Mouse (Mus musculus) ES-E14 (cell line): ENCODE results near the gene Armc7. TPM values are rescaled to one million over a fixed set of nuclear protein-coding genes. Genes with fewer than 3 reads are reported as not detected.

ENCODE experiments used
- DNase-seq: peaks from one replicate; pipeline ENCODE4 v3.0.0-alpha.2; 2013; ENCODE audit warnings: low read depth, low spot score
- H3K27ac ChIP-seq: 2 replicates; pipeline ENCODE4 v1.5.1; 2012; ENCODE audit warnings: low read depth, mild to moderate bottlenecking, low read length, moderate library complexity, mixed read lengths; ENCODE audit not compliant: poor library complexity, insufficient read depth, severe bottlenecking
- H3K36me3 ChIP-seq: 2 replicates; pipeline ENCODE4 v1.6.1; 2012; ENCODE audit warnings: mild to moderate bottlenecking, low read length, moderate library complexity, mixed read lengths; ENCODE audit not compliant: control insufficient read depth, poor library complexity, insufficient read depth, severe bottlenecking
- H3K4me1 ChIP-seq, 2 experiments: fragments of 150-350 bp in 1 of 2; sonication (generic) in 1 of 2; 2 replicates each; pipeline ENCODE4 v1.6.1; 2012; ENCODE audit warnings: low read length in 2 of 2, mild to moderate bottlenecking in 1 of 2, mixed read lengths in 1 of 2; ENCODE audit not compliant: control insufficient read depth in 2 of 2, insufficient read depth in 2 of 2, poor library complexity in 1 of 2
- H3K4me3 ChIP-seq, 2 experiments: fragments of 150-350 bp in 1 of 2; sonication (generic) in 1 of 2; 2 replicates each; pipeline ENCODE4 v1.5.1; 2012; ENCODE audit warnings: low read length in 2 of 2, low read depth in 1 of 2, mild to moderate bottlenecking in 1 of 2, mixed read lengths in 1 of 2; ENCODE audit not compliant: insufficient read depth in 1 of 2, poor library complexity in 1 of 2, severe bottlenecking in 1 of 2
- H3K9ac ChIP-seq: 2 replicates; pipeline ENCODE4 v1.6.1; 2012; ENCODE audit warnings: low read depth, mild to moderate bottlenecking, low read length, mixed read lengths; ENCODE audit not compliant: poor library complexity, insufficient read depth, severe bottlenecking
- H3K9me3 ChIP-seq: fragments of 150-350 bp; sonication (generic); 2 replicates; pipeline ENCODE4 v1.6.1; 2012; ENCODE audit warnings: low read depth, mild to moderate bottlenecking, low read length; ENCODE audit not compliant: control insufficient read depth, insufficient read depth
- CHD2 ChIP-seq: IDR thresholded peaks from 2 replicates; pipeline ENCODE4 v1.6.1; 2014; ENCODE audit warnings: mild to moderate bottlenecking, low read depth, low read length, inconsistent platforms
- HCFC1 ChIP-seq: IDR thresholded peaks from 2 replicates; pipeline ENCODE4 v1.6.1; 2012; ENCODE audit warnings: low read length, inconsistent platforms, borderline replicate concordance; ENCODE audit not compliant: insufficient read depth
- MAFK ChIP-seq: IDR thresholded peaks from 2 replicates; pipeline ENCODE4 v1.6.1; 2014; ENCODE audit warnings: mild to moderate bottlenecking, low read depth, low read length, inconsistent platforms; ENCODE audit not compliant: insufficient read depth
- ZC3H11A ChIP-seq: IDR thresholded peaks from 2 replicates; pipeline ENCODE4 v1.6.1; 2012; ENCODE audit warnings: low read depth, mild to moderate bottlenecking, inconsistent platforms, low read length, borderline replicate concordance
- ZNF384 ChIP-seq: IDR thresholded peaks from 2 replicates; pipeline ENCODE4 v1.6.1; 2012; ENCODE audit warnings: low read depth, low read length, inconsistent platforms
- in situ Hi-C, 2 experiments: fragments of 600-800 bp; cut with MboI; formaldehyde crosslinking; loops; one replicate each; pipeline ENCODE4 v1.15.1; 2025; ENCODE audit warnings: low sequenced_read_pairs in 2 of 2, inconsistent platforms in 1 of 2; ENCODE audit not compliant: unreplicated experiment in 2 of 2
- total RNA-seq: library from RNA; depleted of rRNA; stranded (reverse); fragments of 300-350 nt; gene quantifications from 2 replicates; pipeline ENCODE4 v1.2.3, GENCODE M21; 2012; rRNA removed

Gene Armc7
- total RNA-seq: 4.8 and 5.0 TPM in 2 replicates

DNA sequence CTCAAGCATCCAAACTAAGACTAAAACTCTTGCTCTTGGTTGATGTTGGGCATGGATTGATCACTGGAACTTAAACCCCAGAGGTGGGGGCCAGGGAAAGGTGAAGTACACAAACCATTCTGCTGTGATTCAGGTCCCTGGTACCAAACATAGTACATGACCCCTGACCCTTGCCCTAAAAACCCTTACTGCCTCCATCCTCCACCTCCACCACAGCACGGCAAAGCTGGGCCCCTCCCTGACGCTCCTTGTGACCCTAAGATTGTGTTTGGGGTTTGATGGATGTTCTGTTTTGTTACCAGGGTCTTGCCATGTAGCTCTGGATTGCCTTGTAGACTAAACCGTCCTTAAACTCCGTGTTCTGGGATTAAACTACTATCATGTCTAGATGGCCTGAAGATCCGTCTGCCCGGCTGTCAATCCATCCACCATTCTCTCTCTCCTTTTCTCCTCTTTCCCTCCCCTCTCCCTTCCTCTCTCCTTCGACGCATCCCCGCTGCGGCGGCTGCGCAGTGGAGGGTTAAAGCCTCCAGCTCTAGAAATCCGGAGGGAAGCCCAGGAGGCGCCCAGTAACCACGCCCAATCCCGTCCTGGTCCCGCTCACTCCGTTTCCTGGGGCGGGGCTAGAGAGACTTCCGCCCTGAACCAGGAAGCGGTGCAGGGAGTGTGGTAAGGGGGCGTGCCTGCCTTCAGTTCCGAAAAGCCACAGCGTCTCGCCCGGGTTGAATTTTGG, at the start of gene Armc7:
Gene Armc7, plus strand, starts transcription at position 643 of the 733 bp plus-strand sequence.
- peak; percentile 97 for DNase-seq
- Histone ChIP-seq H3K27ac (peak within 1 kb of the TSS; percentile 26; the same call in 1 of the 2 replicates), H3K4me3 (peak within 1 kb of the TSS; percentile 83 to 90), H3K4me1 (peaks cover 4 to 23% of the 10 kb centered on the region in 2 experiments; a peak in 3 of 4 replicates), H3K9ac (peak within 1 kb of the TSS; percentile 81), H3K9me3 (no peaks in the 10 kb centered on the region), H3K36me3 (no peaks in the 10 kb centered on the region)
- TF ChIP-seq ZNF384 (no peak), MAFK (no peak), CHD2 (no peak), ZC3H11A (no peak), HCFC1 (no peak)
- in situ Hi-C loops: no loop called here

DNA sequence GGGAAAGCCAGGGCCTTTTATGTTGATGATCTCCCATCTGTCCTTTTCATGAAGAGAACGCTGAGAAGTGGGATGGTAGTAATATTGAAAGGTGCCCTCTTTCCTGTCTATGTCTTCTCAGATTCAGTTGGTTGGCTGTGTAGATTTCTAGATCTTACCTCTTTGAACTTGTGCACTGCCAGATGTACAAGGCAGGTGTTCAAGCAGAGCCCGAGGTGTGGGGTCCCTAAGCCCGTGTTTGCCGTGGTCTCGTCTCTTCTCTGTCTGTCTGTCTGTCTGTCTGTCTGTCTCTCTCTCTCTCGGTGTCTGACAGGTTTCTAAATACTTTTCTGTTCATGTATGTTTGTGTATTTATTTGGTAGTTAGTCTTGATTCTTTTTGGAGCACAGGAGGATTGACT, 49.8 kb upstream of the Armc7 start:
- Histone ChIP-seq H3K9ac (no peak overlapping the region), H3K27ac (no peak overlapping the region), H3K4me1 (peaks cover 4 to 7% of the 10 kb centered on the region in 2 experiments; a peak in 2 of 4 replicates), H3K9me3 (no peaks in the 10 kb centered on the region), H3K4me3 (no peak overlapping the region), H3K36me3 (peaks cover 16% of the 10 kb centered on the region; the same call in 1 of the 2 replicates)
- TF ChIP-seq MAFK (no peak), ZNF384 (no peak), ZC3H11A (no peak), CHD2 (no peak), HCFC1 (no peak)
- in situ Hi-C loops: no loop called here
- no peak for DNase-seq

DNA sequence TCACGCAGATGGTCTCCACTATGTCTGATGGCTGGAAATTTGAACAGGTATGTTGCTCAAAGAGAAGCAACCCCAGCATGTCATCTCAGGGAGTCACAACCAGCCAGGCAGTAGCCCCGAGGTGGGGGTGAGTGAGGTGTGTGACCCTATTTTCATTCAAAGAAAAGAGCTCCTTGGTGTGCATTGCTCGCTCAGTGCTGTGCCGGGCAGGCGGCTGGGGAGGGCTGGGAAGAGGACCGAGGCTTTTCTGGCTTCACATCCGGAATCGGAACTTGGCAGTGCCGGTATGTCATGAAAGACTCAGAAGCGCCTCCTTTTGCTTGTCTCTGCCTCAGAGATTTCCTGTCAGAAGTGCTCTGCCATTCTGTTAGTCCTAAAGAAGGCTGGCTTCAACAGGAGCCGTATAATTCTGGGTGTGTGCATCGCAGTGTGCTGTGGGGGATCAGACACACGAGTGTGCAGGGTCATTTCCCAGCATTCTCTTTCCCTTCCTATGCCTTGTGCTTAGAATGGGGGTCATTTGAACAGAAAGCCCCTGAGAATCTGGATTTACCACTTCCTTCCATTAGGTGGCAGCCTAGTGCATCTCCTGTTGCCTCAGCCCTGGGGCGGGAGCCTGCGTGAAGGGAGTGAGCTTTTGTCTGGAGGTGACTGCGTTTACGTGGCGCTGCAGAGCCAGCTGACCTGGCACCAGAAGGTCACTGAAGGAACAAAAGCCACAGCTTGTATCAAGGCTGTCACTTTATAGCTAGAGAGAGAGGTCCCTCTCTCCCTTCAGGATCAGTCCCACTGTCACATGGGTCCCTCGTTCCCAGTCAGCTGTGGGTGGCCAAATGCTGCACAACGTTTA, 47.8 kb upstream of the Armc7 start:
- in situ Hi-C loops: no loop called here
- peaks cover 4% of the 10 kb centered on the region in 2 experiments; a peak in 2 of 4 replicates for H3K4me1 ChIP-seq
- H3K4me3 ChIP-seq: peak overlapping the region; percentile 39 to 52
- H3K9ac ChIP-seq: peak overlapping the region; percentile 49; the same call in 1 of the 2 replicates
- no peak for TF ChIP-seq ZNF384
- TF ChIP-seq HCFC1: peak; percentile 34; the same call in 1 of the 2 replicates
- no peaks in the 10 kb centered on the region for H3K9me3 ChIP-seq
- no peak overlapping the region for H3K27ac ChIP-seq
- H3K36me3 ChIP-seq: peaks cover 24% of the 10 kb centered on the region; the same call in 1 of the 2 replicates
- peak; percentile 89 for DNase-seq

GRCm38 (mm10) chr11:115429307-115429706, 46.2 kb upstream of the Armc7 start:
- Histone ChIP-seq H3K36me3 (peaks cover 24% of the 10 kb centered on the region; the same call in 1 of the 2 replicates), H3K4me3 (no peak overlapping the region), H3K9ac (no peak overlapping the region), H3K9me3 (no peaks in the 10 kb centered on the region), H3K27ac (no peak overlapping the region), H3K4me1 (peaks cover 4% of the 10 kb centered on the region in 2 experiments; a peak in 2 of 4 replicates)
- TF ChIP-seq ZC3H11A: no peak
- no peak for TF ChIP-seq HCFC1
- no peak for TF ChIP-seq ZNF384
- no peak for TF ChIP-seq MAFK
- TF ChIP-seq CHD2: no peak
- DNase-seq: no peak
- in situ Hi-C loops: no loop called here
